Mouse (Mus musculus) neural tube, embryonic 12.5 days (tissue): ENCODE measurements around the gene Pstk. TPM values are rescaled to one million over a fixed set of nuclear protein-coding genes. Genes with fewer than 3 reads are reported as not detected.
A peak's percentile ranks its signal among the peaks of the same experiment; 100 is the strongest.

Experiments
- ATAC-seq: fragments of 200-750 bp; cut with Nextera tagmentation; 2 replicates; pipeline ENCODE4 v1.8.0; 2017; ENCODE audit warnings: low read depth, mild to moderate bottlenecking, moderate TSS enrichment, moderate library complexity; ENCODE audit not compliant: low FRiP score
- H3K27ac ChIP-seq: fragments of 300-500 bp; sonication (generic); 2 replicates; pipeline ENCODE4 v1.5.1; 2016
- H3K27me3 ChIP-seq: fragments of 300-500 bp; sonication (generic); replicated peaks from 2 replicates; pipeline ENCODE4 v1.6.1; 2016; ENCODE audit warnings: mild to moderate bottlenecking
- H3K36me3 ChIP-seq: fragments of 300-500 bp; sonication (generic); 2 replicates; pipeline ENCODE4 v1.6.1; 2016; ENCODE audit warnings: mild to moderate bottlenecking
- H3K4me1 ChIP-seq: fragments of 300-500 bp; sonication (generic); 2 replicates; pipeline ENCODE4 v1.6.1; 2016
- H3K4me2 ChIP-seq: fragments of 300-500 bp; sonication (generic); replicated peaks from 2 replicates; pipeline ENCODE4 v1.6.1; 2016; ENCODE audit warnings: mild to moderate bottlenecking
- H3K4me3 ChIP-seq: fragments of 300-500 bp; sonication (generic); 2 replicates; pipeline ENCODE4 v1.5.1; 2016
- H3K9ac ChIP-seq: fragments of 300-500 bp; sonication (generic); 2 replicates; pipeline ENCODE4 v1.6.1; 2016; ENCODE audit warnings: mild to moderate bottlenecking
- H3K9me3 ChIP-seq: fragments of 300-500 bp; sonication (generic); 2 replicates; pipeline ENCODE4 v1.6.1; 2016; ENCODE audit warnings: mild to moderate bottlenecking
- WGBS: fragments of 180-500 bp; shearing (Covaris S2); methylation state at CpG from one replicate; pipeline ENCODE4 v1.1.7; 2016; 5-methylcytosine and 5-hydroxymethylcytosine counted together
- polyA plus RNA-seq: library from polyadenylated mRNA; unstranded; fragments of >200 nt; fragmentation: Nextera tagmentation; extraction: Ambion mirVana; gene quantifications from 2 replicates; pipeline ENCODE4 v1.2.1, GENCODE M21; 2016

Pstk gene
- polyA plus RNA-seq = 47.5 and 49.6 TPM in 2 replicates

- H3K4me1 ChIP-seq = no peaks in the 10 kb centered on the region
- no peaks in the 10 kb centered on the region for H3K27me3 ChIP-seq
- ATAC-seq = peak; percentile 96
- H3K4me3 ChIP-seq = peak within 1 kb of the TSS; percentile 69
- H3K27ac ChIP-seq = peak within 1 kb of the TSS; percentile 77
- peak within 1 kb of the TSS; percentile 83 for H3K4me2 ChIP-seq
- 5% methylated on average over 47 of the region's 47 CpGs for WGBS
- peak within 1 kb of the TSS; percentile 91 for H3K9ac ChIP-seq
- peaks cover 6% of the 10 kb centered on the region; the same call in 1 of the 2 replicates for H3K36me3 ChIP-seq
- no peaks in the 10 kb centered on the region for H3K9me3 ChIP-seq
Measured at GRCm38 (mm10) chr7:131370648-131371469, at the start of gene Pstk. Pstk (plus strand) TSS chr7:131371141.

GRCm38 (mm10) chr7:131322192-131322591 lies 48.7 kb upstream of the Pstk start, which contains the start of gene Cuzd1:
Cuzd1 (minus strand) TSS chr7:131322292.
- 88% methylated on average over 2 of the region's 2 CpGs for WGBS
- Histone ChIP-seq H3K9me3 (no peaks in the 10 kb centered on the region), H3K9ac (no peak within 1 kb of the TSS), H3K4me3 (no peak within 1 kb of the TSS), H3K27me3 (no peaks in the 10 kb centered on the region), H3K4me1 (no peaks in the 10 kb centered on the region), H3K27ac (no peak within 1 kb of the TSS), H3K4me2 (no peak within 1 kb of the TSS), H3K36me3 (no peaks in the 10 kb centered on the region)
- no peak for ATAC-seq

GRCm38 (mm10) chr7:131327054-131327453 lies 43.9 kb upstream of the Pstk start:
- Histone ChIP-seq H3K9ac (no peak overlapping the region), H3K9me3 (no peaks in the 10 kb centered on the region)
- ATAC-seq = no peak

GRCm38 (mm10) chr7:131329416-131329815 lies 41.5 kb upstream of the Pstk start, which contains the start of gene Fam24b:
Fam24b (minus strand) TSS chr7:131329516.
- Histone ChIP-seq H3K27me3 (no peaks in the 10 kb centered on the region), H3K4me3 (no peak within 1 kb of the TSS), H3K4me2 (no peak within 1 kb of the TSS), H3K36me3 (no peaks in the 10 kb centered on the region), H3K9ac (no peak within 1 kb of the TSS), H3K9me3 (no peaks in the 10 kb centered on the region), H3K27ac (no peak within 1 kb of the TSS), H3K4me1 (no peaks in the 10 kb centered on the region)
- 91% methylated on average over 5 of the region's 5 CpGs for WGBS
- no peak for ATAC-seq

More at GRCm38 (mm10) chr7:131327054-131327453, 43.9 kb upstream of the Pstk start:
- 88% methylated on average over 5 of the region's 5 CpGs for WGBS
- Histone ChIP-seq H3K36me3 (no peaks in the 10 kb centered on the region), H3K4me2 (no peak overlapping the region), H3K27ac (no peak overlapping the region), H3K27me3 (no peaks in the 10 kb centered on the region), H3K4me3 (no peak overlapping the region), H3K4me1 (no peaks in the 10 kb centered on the region)

GRCm38 (mm10) chr7:131331688-131332087 lies 39.3 kb upstream of the Pstk start:
- 81% methylated on average over 2 of the region's 2 CpGs for WGBS
- Histone ChIP-seq H3K36me3 (no peaks in the 10 kb centered on the region), H3K9me3 (no peaks in the 10 kb centered on the region), H3K27ac (no peak overlapping the region), H3K27me3 (no peaks in the 10 kb centered on the region), H3K4me1 (no peaks in the 10 kb centered on the region), H3K4me2 (no peak overlapping the region), H3K4me3 (no peak overlapping the region), H3K9ac (no peak overlapping the region)
- ATAC-seq = no peak

- 57% methylated on average over 1 of the region's 1 CpGs for WGBS
- H3K4me3 ChIP-seq = no peak within 1 kb of the TSS
- no peaks in the 10 kb centered on the region for H3K9me3 ChIP-seq
- ATAC-seq = no peak
- peaks cover under 1% of the 10 kb centered on the region; the same call in 1 of the 2 replicates for H3K36me3 ChIP-seq
- no peak within 1 kb of the TSS for H3K4me2 ChIP-seq
- H3K27me3 ChIP-seq = no peaks in the 10 kb centered on the region
- H3K9ac ChIP-seq = no peak within 1 kb of the TSS
- H3K4me1 ChIP-seq = no peaks in the 10 kb centered on the region
- H3K27ac ChIP-seq = no peak within 1 kb of the TSS
Measured at GRCm38 (mm10) chr7:131333564-131333963, 37.4 kb upstream of the Pstk start, which contains the start of gene Fam24a. Fam24a (plus strand) TSS chr7:131333864.

GRCm38 (mm10) chr7:131337502-131338068 lies 33.4 kb upstream of the Pstk start:
- no peaks in the 10 kb centered on the region for H3K9me3 ChIP-seq
- H3K4me2 ChIP-seq = no peak overlapping the region
- H3K4me1 ChIP-seq = no peaks in the 10 kb centered on the region
- no peak for ATAC-seq
- no peak overlapping the region for H3K4me3 ChIP-seq
- no peak overlapping the region for H3K27ac ChIP-seq
- no peaks in the 10 kb centered on the region for H3K27me3 ChIP-seq
- 48% methylated on average over 8 of the region's 8 CpGs for WGBS
- no peak overlapping the region for H3K9ac ChIP-seq
- peaks cover 23% of the 10 kb centered on the region for H3K36me3 ChIP-seq

- Histone ChIP-seq H3K27me3 (no peaks in the 10 kb centered on the region), H3K36me3 (peaks cover 50% of the 10 kb centered on the region), H3K9me3 (no peaks in the 10 kb centered on the region), H3K4me1 (no peaks in the 10 kb centered on the region), H3K4me3 (no peak overlapping the region), H3K4me2 (no peak overlapping the region), H3K27ac (no peak overlapping the region), H3K9ac (no peak overlapping the region)
- no peak for ATAC-seq
- 63% methylated on average over 7 of the region's 7 CpGs for WGBS
Measured at GRCm38 (mm10) chr7:131345856-131346541, 24.9 kb upstream of the Pstk start.

- Histone ChIP-seq H3K4me2 (no peak overlapping the region), H3K27me3 (no peaks in the 10 kb centered on the region), H3K9me3 (no peaks in the 10 kb centered on the region), H3K36me3 (peaks cover 48% of the 10 kb centered on the region), H3K9ac (no peak overlapping the region), H3K4me1 (peaks cover 3% of the 10 kb centered on the region), H3K4me3 (no peak overlapping the region), H3K27ac (no peak overlapping the region)
- 96% methylated on average over 13 of the region's 13 CpGs for WGBS
- no peak for ATAC-seq
Measured at GRCm38 (mm10) chr7:131356105-131356504, 14.8 kb upstream of the Pstk start.

GRCm38 (mm10) chr7:131362269-131362614 lies 8.7 kb upstream of the Pstk start:
- H3K36me3 ChIP-seq = peaks cover 18% of the 10 kb centered on the region
- no peaks in the 10 kb centered on the region for H3K9me3 ChIP-seq
- peak; percentile 88 for ATAC-seq
- WGBS = 1% methylated on average over 35 of the region's 35 CpGs
- peak overlapping the region; percentile 74 for H3K27ac ChIP-seq
- H3K4me1 ChIP-seq = peaks cover 15% of the 10 kb centered on the region
- peak overlapping the region; percentile 82 for H3K4me3 ChIP-seq
- H3K4me2 ChIP-seq = peak overlapping the region; percentile 88
- H3K27me3 ChIP-seq = no peaks in the 10 kb centered on the region
- peak overlapping the region; percentile 87 for H3K9ac ChIP-seq

GRCm38 (mm10) chr7:131362615-131363300 lies 8.2 kb upstream of the Pstk start, which contains the start of gene 2310057M21Rik:
2310057M21Rik (minus strand) TSS chr7:131362759.
- ATAC-seq = peak; percentile 98
- WGBS = under 1% methylated on average over 55 of the region's 55 CpGs
- H3K4me3 ChIP-seq = peak within 1 kb of the TSS; percentile 82

More at GRCm38 (mm10) chr7:131362615-131363300, 8.2 kb upstream of the Pstk start, which contains the start of gene 2310057M21Rik:
- peaks cover 15% of the 10 kb centered on the region for H3K4me1 ChIP-seq
- H3K27me3 ChIP-seq = no peaks in the 10 kb centered on the region
- peak within 1 kb of the TSS; percentile 88 for H3K4me2 ChIP-seq
- peak within 1 kb of the TSS; percentile 74 for H3K27ac ChIP-seq
- H3K36me3 ChIP-seq = peaks cover 14% of the 10 kb centered on the region
- peak within 1 kb of the TSS; percentile 87 for H3K9ac ChIP-seq
- no peaks in the 10 kb centered on the region for H3K9me3 ChIP-seq
